Mouse (Mus musculus): ENCODE measurements around the gene Prkrip1.
A peak's percentile ranks its signal among the peaks of the same experiment; 100 is the strongest.
"Not testable (repeated sequence)": the region's sequence is repeated elsewhere in the genome, so short reads cannot be mapped to it uniquely, and the experiment has no call there.

Prkrip1 gene

GRCm38 (mm10) chr5:136163807-136164474 lies 34.8 kb downstream of the Prkrip1 start:
- DNase-seq (ENCODE audit: low read depth, low spot score) = no peak

DNA sequence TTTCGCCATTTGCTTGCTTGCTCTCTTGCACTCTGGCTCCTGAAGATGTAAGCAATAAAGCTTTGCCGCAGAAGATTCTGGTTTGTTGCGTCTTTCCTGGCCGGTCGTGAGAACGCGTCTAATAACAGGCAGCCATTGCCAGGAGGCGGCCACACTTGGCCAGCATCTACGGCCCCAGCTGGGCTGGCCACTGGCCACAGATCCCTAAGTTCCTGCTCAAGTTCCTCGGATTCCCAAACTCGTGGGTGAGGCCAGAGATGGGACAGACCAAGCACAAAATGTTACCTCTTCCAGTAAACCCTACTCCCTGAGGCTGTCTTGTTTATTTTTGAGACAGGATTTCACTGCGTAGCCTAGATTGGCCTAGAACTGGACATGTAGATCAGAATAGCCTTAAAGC lies 38.7 kb downstream of the Prkrip1 start:
- not testable (repeated sequence) for DNase-seq (ENCODE audit: low read depth, low spot score)

GRCm38 (mm10) chr5:136155399-136155798 lies 43.4 kb downstream of the Prkrip1 start:
- DNase-seq (ENCODE audit: low read depth, low spot score) = no peak

GRCm38 (mm10) chr5:136152365-136152764 lies 46.4 kb downstream of the Prkrip1 start:
- no peak for DNase-seq (ENCODE audit: low read depth, low spot score)

- DNase-seq (ENCODE audit: low read depth, low spot score) = peak; percentile 67
Observed at GRCm38 (mm10) chr5:136149134-136149576, 49.6 kb downstream of the Prkrip1 start.

GRCm38 (mm10) chr5:136147704-136148103 lies 51.1 kb downstream of the Prkrip1 start:
- DNase-seq (ENCODE audit: low read depth, low spot score) = no peak

DNA sequence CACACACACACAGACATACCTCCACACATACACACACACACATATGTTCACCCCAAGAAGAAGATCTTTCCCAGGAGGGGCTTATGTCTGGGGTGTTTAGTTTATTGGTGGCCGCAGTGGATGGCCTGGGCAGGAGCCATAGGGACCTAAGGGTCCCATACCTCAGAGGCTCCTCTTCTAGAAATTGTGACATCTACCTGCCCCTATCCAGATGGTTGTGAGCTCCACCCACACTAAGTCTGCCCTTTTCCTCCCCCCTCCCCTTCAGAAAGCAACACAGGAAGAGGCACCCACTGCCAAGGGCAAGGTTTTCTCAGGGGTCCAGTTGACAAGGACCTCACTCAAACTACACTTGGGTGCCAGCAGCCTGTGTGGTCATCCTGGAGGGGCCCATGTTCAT lies 51.8 kb downstream of the Prkrip1 start:
- peak; percentile 19 for DNase-seq (ENCODE audit: low read depth, low spot score)

DNA sequence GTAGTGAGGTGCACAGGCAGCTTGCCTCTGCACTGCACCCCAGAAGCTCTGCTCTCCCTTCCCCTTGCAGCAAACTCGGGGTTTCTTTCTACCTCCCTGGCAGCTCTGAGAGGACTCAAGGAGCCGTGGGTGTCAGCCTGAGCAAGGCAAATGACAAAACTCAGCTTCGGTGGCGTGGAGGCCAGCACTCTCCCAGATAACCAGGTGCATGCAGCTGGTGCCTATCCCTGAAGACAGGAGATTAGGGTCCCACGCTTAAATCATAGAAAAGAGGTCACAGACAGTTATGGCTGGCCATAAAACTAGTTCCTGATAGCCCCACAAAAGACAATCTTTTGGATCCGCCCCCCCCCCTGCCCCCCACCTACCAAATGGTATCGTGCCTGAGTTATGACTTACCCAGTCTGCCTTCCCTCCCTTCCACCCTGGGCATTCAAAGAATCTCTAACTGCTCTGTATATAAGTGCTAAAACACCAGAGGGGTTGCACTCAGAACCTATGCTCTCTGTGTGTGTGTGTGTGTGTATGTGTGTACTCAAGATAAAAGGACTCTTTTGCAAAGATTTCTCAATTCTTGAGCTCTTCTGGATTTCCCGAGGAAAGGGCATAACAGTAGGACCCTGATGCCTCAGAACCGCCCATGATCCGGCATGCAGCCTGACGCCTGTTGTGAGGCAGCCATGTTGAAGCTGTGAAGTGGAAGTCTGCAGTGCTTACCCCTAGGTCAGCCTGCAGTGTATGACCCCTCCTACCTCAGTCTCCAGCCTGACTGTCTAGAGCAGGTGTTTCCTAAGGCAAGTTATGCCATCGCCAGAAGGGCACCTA lies 53.9 kb downstream of the Prkrip1 start:
- DNase-seq (ENCODE audit: low read depth, low spot score) = no peak

- peak; percentile 36 for DNase-seq (ENCODE audit: low read depth, low spot score)
Observed at GRCm38 (mm10) chr5:136143161-136143755, 55.5 kb downstream of the Prkrip1 start.

DNA sequence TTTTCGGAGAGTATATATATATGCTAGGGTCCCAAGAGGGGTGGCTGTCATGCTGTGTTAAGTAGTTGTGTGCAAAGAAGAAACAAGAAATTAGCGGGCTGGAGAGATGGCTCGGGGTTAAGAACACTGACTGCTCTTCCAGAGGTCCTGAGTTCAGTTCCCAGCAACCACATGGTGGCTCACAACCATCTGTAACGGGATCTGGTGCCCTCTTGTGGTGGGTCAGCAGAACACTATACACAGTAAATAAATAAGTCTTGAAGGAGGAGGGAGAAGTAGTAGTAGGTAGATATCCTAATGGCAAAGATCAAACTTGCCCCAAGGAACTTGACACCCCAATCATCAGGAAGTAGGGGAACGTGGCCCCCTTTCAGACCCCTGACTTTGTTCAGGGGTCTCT lies 56.0 kb downstream of the Prkrip1 start:
- peak; percentile 49 for DNase-seq (ENCODE audit: low read depth, low spot score)

GRCm38 (mm10) chr5:136140057-136140482 lies 58.7 kb downstream of the Prkrip1 start:
- DNase-seq (ENCODE audit: low read depth, low spot score) = no peak

GRCm38 (mm10) chr5:136139393-136139792 lies 59.4 kb downstream of the Prkrip1 start:
- no peak for DNase-seq (ENCODE audit: low read depth, low spot score)

- DNase-seq (ENCODE audit: low read depth, low spot score) = peak; percentile 85
Observed at GRCm38 (mm10) chr5:136137658-136138274, 61.0 kb downstream of the Prkrip1 start.

DNA sequence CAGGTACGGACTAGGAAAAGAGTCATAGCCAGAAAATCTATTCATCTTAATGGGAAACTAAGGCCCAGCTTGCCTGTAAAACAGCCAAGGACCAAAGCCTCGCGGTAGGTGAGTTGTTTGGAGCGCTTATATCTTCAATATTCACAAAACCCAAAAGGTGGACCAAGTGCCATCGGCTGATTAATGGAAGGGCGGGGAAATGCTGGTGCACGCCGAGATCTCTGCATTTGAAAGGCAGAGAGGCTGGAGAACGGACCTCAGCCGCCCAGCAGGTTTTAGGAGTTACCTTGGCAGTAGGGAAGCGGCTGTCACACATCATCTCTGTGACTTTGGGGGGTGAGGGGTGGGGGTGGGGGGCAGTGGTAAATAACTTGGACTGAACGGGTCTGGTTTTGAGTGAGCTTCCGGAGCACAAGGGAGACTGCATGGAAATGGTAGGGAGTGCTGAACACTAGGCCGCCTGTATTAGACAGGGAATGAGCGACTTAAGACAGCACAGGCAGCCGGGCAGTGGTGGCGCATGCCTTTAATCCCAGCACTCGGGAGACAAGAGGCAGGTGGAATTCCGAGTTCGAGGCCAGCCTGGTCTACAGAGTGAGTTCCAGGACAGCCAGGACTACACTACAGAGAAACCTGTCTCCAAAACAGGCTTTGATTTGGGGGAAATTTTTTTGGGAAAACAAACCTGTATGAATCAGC lies 62.3 kb downstream of the Prkrip1 start:
- no peak for DNase-seq (ENCODE audit: low read depth, low spot score)

GRCm38 (mm10) chr5:136135571-136136291 lies 63.0 kb downstream of the Prkrip1 start, which contains the start of the genes Lrwd1 and Alkbh4:
Gene Lrwd1 (minus strand): TSS chr5:136136074.
Gene Alkbh4 (plus strand): TSS chr5:136136146.
- peak; percentile 98 for DNase-seq (ENCODE audit: low read depth, low spot score)

Data from A20 (cell line).